Mouse (Mus musculus) ES-E14 (cell line): Measurements from ENCODE around the gene Snapc1. TPM values are rescaled to one million over a fixed set of nuclear protein-coding genes. Genes with fewer than 3 reads are reported as not detected.
A peak's percentile ranks its signal among the peaks of the same experiment; 100 is the strongest.

Source experiments
- DNase-seq: peaks from one replicate; pipeline ENCODE4 v3.0.0-alpha.2; 2013; ENCODE audit warnings: low read depth, low spot score
- H3K27ac ChIP-seq: 2 replicates; pipeline ENCODE4 v1.5.1; 2012; ENCODE audit warnings: low read depth, mild to moderate bottlenecking, low read length, moderate library complexity, mixed read lengths; ENCODE audit not compliant: poor library complexity, insufficient read depth, severe bottlenecking
- H3K36me3 ChIP-seq: 2 replicates; pipeline ENCODE4 v1.6.1; 2012; ENCODE audit warnings: mild to moderate bottlenecking, low read length, moderate library complexity, mixed read lengths; ENCODE audit not compliant: control insufficient read depth, poor library complexity, insufficient read depth, severe bottlenecking
- H3K4me1 ChIP-seq, 2 experiments: fragments of 150-350 bp in 1 of 2; sonication (generic) in 1 of 2; 2 replicates each; pipeline ENCODE4 v1.6.1; 2012; ENCODE audit warnings: low read length in 2 of 2, mild to moderate bottlenecking in 1 of 2, mixed read lengths in 1 of 2; ENCODE audit not compliant: control insufficient read depth in 2 of 2, insufficient read depth in 2 of 2, poor library complexity in 1 of 2
- H3K4me3 ChIP-seq, 2 experiments: fragments of 150-350 bp in 1 of 2; sonication (generic) in 1 of 2; 2 replicates each; pipeline ENCODE4 v1.5.1; 2012; ENCODE audit warnings: low read length in 2 of 2, low read depth in 1 of 2, mild to moderate bottlenecking in 1 of 2, mixed read lengths in 1 of 2; ENCODE audit not compliant: insufficient read depth in 1 of 2, poor library complexity in 1 of 2, severe bottlenecking in 1 of 2
- H3K9ac ChIP-seq: 2 replicates; pipeline ENCODE4 v1.6.1; 2012; ENCODE audit warnings: low read depth, mild to moderate bottlenecking, low read length, mixed read lengths; ENCODE audit not compliant: poor library complexity, insufficient read depth, severe bottlenecking
- H3K9me3 ChIP-seq: fragments of 150-350 bp; sonication (generic); 2 replicates; pipeline ENCODE4 v1.6.1; 2012; ENCODE audit warnings: low read depth, mild to moderate bottlenecking, low read length; ENCODE audit not compliant: control insufficient read depth, insufficient read depth
- CHD2 ChIP-seq: IDR thresholded peaks from 2 replicates; pipeline ENCODE4 v1.6.1; 2014; ENCODE audit warnings: mild to moderate bottlenecking, low read depth, low read length, inconsistent platforms
- HCFC1 ChIP-seq: IDR thresholded peaks from 2 replicates; pipeline ENCODE4 v1.6.1; 2012; ENCODE audit warnings: low read length, inconsistent platforms, borderline replicate concordance; ENCODE audit not compliant: insufficient read depth
- MAFK ChIP-seq: IDR thresholded peaks from 2 replicates; pipeline ENCODE4 v1.6.1; 2014; ENCODE audit warnings: mild to moderate bottlenecking, low read depth, low read length, inconsistent platforms; ENCODE audit not compliant: insufficient read depth
- ZC3H11A ChIP-seq: IDR thresholded peaks from 2 replicates; pipeline ENCODE4 v1.6.1; 2012; ENCODE audit warnings: low read depth, mild to moderate bottlenecking, inconsistent platforms, low read length, borderline replicate concordance
- ZNF384 ChIP-seq: IDR thresholded peaks from 2 replicates; pipeline ENCODE4 v1.6.1; 2012; ENCODE audit warnings: low read depth, low read length, inconsistent platforms
- in situ Hi-C, 2 experiments: fragments of 600-800 bp; cut with MboI; formaldehyde crosslinking; loops; one replicate each; pipeline ENCODE4 v1.15.1; 2025; ENCODE audit warnings: low sequenced_read_pairs in 2 of 2, inconsistent platforms in 1 of 2; ENCODE audit not compliant: unreplicated experiment in 2 of 2
- total RNA-seq: library from RNA; depleted of rRNA; stranded (reverse); fragments of 300-350 nt; gene quantifications from 2 replicates; pipeline ENCODE4 v1.2.3, GENCODE M21; 2012

Snapc1 gene
- total RNA-seq, 1 experiment = 12.3 TPM

DNA sequence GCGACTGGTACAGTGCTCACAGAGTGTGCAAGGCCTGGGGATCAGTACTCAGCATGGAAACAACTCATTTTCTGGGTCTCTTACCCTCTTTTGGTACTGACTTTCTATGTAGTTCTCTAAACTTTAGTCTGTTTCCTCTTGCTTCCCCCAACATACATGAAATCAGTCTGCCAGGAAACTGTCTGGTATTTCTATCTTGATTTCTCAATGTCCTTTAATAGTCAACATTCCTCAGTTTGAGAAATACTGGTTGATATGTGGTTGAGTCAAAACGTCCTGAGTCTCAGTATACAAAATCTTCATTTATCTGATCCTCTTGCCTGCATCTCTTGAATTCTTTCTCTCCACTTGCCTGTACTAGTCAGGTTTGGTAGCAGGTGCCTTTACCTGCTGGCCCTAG, 29.8 kb upstream of the Snapc1 start:
- no peak overlapping the region for H3K4me3 ChIP-seq
- in situ Hi-C loops = no loop called here
- H3K36me3 ChIP-seq = peaks cover 13% of the 10 kb centered on the region
- H3K4me1 ChIP-seq = no peaks in the 10 kb centered on the region
- DNase-seq = no peak
- TF ChIP-seq ZC3H11A (no peak), MAFK (no peak), HCFC1 (no peak), ZNF384 (no peak), CHD2 (no peak)
- no peak overlapping the region for H3K27ac ChIP-seq
- H3K9me3 ChIP-seq = no peaks in the 10 kb centered on the region
- no peak overlapping the region for H3K9ac ChIP-seq

DNA sequence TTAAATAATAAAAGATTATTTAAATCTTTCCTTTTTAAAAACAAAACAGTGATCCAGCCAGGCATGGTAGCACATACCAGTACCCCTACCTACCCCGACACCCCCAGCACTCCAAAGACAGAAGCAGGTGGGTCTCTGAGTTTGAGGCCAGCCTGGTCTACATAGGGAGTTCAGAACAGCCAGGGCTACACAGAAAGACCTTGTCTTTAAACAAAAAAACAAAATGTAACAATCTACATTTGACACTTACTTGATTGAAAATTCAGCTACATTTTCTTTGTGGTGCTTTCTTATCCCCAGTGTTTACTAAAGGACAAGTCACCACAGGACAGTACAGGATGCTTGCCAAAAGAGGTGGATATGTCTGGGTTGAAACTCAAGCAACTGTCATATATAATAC, 26.9 kb upstream of the Snapc1 start, which contains the start of gene Gm49321:
Gm49321 (plus strand) TSS at position 301 of the 400 bp plus-strand sequence.
- H3K9ac ChIP-seq = no peak within 1 kb of the TSS
- H3K9me3 ChIP-seq = no peaks in the 10 kb centered on the region
- peaks cover 9% of the 10 kb centered on the region for H3K36me3 ChIP-seq
- no peaks in the 10 kb centered on the region for H3K4me1 ChIP-seq
- no peak within 1 kb of the TSS for H3K27ac ChIP-seq
- no peak within 1 kb of the TSS for H3K4me3 ChIP-seq
- in situ Hi-C loops = no loop called here
- no peak for DNase-seq
- TF ChIP-seq HCFC1 (no peak), ZC3H11A (no peak)

DNA sequence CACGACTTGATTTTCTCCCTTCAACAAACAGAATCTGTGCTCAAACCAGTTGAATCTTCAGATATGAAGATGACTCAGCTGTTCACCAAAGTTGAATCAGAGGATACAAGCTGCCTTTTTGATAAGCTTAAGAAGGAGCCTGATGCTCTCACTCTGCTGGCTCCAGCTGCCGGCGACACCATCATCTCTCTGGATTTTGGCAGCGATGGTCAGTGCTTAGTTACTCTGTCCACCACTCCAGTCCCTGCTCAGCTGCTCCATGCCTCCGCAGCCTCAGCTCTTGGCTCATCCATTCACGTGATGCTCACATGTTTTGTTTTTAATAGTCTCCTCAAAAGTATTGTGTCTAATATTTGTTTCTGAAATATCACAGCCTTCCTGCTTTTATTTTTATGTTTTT, 24.7 kb upstream of the Snapc1 start:
- TF ChIP-seq MAFK (no peak), CHD2 (no peak), HCFC1 (no peak), ZC3H11A (no peak), ZNF384 (no peak)
- in situ Hi-C loops = no loop called here
- DNase-seq = no peak
- Histone ChIP-seq H3K36me3 (peaks cover 11% of the 10 kb centered on the region), H3K27ac (no peak overlapping the region), H3K4me3 (no peak overlapping the region), H3K4me1 (no peaks in the 10 kb centered on the region), H3K9ac (no peak overlapping the region), H3K9me3 (no peaks in the 10 kb centered on the region)

DNA sequence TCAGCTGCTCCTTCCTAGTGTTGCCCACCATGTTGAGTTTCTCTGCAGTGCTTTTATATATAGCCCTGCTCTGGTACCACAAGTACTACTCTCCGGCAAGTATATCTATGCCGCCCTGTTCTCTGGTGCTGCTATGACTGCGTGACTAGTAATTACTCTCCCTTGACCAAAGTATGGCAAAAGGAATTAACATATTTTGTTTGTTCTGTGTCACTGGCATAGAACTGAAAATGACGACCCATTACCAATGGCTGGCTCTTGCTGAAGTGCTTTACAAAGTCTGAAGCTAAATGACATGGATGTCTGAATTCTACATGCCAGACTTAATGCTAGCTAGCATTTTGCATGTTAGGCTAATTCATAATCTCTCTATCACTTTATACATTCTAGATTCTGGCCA, 15.9 kb upstream of the Snapc1 start:
- peaks cover 5% of the 10 kb centered on the region; the same call in 1 of the 2 replicates for H3K36me3 ChIP-seq
- in situ Hi-C loops = no loop called here
- H3K9me3 ChIP-seq = no peaks in the 10 kb centered on the region
- no peak overlapping the region for H3K27ac ChIP-seq
- TF ChIP-seq CHD2 (no peak), HCFC1 (no peak), ZC3H11A (no peak), ZNF384 (no peak), MAFK (no peak)
- H3K4me1 ChIP-seq = no peaks in the 10 kb centered on the region
- DNase-seq = no peak
- no peak overlapping the region for H3K9ac ChIP-seq
- H3K4me3 ChIP-seq = peak overlapping the region; percentile 15 to 63; a peak in 2 of 4 replicates

DNA sequence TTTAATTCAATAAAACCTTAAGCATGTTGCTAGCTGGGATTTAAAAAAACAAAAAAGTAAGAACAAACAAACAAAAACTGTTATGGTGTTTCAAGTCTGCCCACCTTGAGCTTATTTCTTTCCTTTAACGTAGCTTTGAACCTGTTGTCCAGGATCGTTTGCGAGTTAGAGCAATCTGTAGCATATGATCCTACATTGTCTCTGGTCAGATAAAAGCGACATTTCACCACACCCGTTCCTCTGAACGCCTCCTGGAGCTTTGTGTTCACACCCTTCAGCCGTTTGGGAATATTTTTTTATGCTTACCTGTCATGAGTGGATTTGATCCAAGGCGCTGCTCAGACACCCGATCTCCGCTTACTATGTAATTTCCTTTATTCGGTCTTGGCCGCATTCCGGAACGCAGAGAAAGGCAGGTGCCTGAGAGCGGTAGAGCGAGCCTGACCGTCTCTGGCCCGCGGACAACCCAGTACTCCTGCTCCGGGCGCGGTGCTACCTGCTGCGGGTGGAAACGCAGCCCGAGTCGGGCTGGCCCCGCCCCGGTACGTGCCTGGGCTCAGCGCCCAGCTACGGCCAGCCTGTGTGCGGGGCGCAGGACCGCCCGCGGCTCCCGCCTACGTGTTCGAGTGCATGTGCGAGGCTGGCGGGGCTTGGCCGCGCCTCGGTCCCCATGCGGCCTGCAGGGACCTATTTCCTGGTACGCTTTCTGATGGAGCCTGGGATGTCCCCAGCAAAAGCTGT, 14.8 kb upstream of the Snapc1 start:
- Histone ChIP-seq H3K4me3 (peak overlapping the region; percentile 63 to 69), H3K9ac (peak overlapping the region; percentile 77), H3K27ac (no peak overlapping the region), H3K4me1 (no peaks in the 10 kb centered on the region), H3K36me3 (peaks cover 3% of the 10 kb centered on the region; the same call in 1 of the 2 replicates), H3K9me3 (no peaks in the 10 kb centered on the region)
- no peak for DNase-seq
- TF ChIP-seq HCFC1 = no peak
- in situ Hi-C loops = no loop called here
